In genomic region chr2:112753316-112753715, GRCm38 (mm10) we compare ENCODE assay signal across 33 mouse cellular contexts.
"Had no signal": no experiment of that assay in that cellular context is flagged by ENCODE, and none has a peak within 500 bp of the region (broad histone marks: within the 10 kb centered on the region; RNA-seq: fewer than 3 reads in every experiment).

No protein-coding gene starts in this region.

- H3K4me3 ChIP-seq: heart, embryonic 10.5 days; heart, embryonic 12.5 days; heart, embryonic 13.5 days; heart, embryonic 15.5 days; hindbrain, embryonic 10.5 days; hindbrain, embryonic 12.5 days; hindbrain, embryonic 13.5 days; hindbrain, embryonic 15.5 days; intestine, embryonic 15.5 days; kidney, embryonic 15.5 days; layer of hippocampus, adult 2 months had no signal

- H3K36me3 ChIP-seq: heart, embryonic 10.5 days; heart, embryonic 12.5 days; heart, embryonic 13.5 days; heart, embryonic 15.5 days; hindbrain, embryonic 10.5 days; hindbrain, embryonic 12.5 days; hindbrain, embryonic 13.5 days; hindbrain, embryonic 15.5 days; intestine, embryonic 15.5 days; kidney, embryonic 15.5 days had no signal

- DNase-seq: heart, postnatal 10 days; heart, postnatal 14 days; heart, postnatal 36 days; heart, postnatal 4 days; kidney, adult 11 months; kidney, adult 18-20 months; kidney, adult 2 months; kidney, adult 8-10 months; kidney, adult 9 months; kidney, postnatal 10 days; kidney, postnatal 14 days; kidney, postnatal 25 days; kidney, postnatal 36 days; kidney, postnatal 4 days; layer of hippocampus, postnatal 36 days had no signal

- H3K27ac ChIP-seq: heart, embryonic 10.5 days; heart, embryonic 13.5 days; heart, embryonic 15.5 days; hindbrain, embryonic 10.5 days; hindbrain, embryonic 12.5 days; hindbrain, embryonic 13.5 days; hindbrain, embryonic 14.5 days; hindbrain, embryonic 15.5 days; hindbrain, postnatal 0 days; intestine, embryonic 15.5 days; kidney, embryonic 15.5 days; kidney, postnatal 0 days; layer of hippocampus, adult 2 months had no signal

- H3K9ac ChIP-seq: heart, embryonic 12.5 days; heart, embryonic 13.5 days; heart, embryonic 15.5 days; hindbrain, embryonic 12.5 days; hindbrain, embryonic 13.5 days; hindbrain, embryonic 14.5 days; hindbrain, embryonic 15.5 days; intestine, embryonic 15.5 days; kidney, embryonic 15.5 days had no signal

- H3K27me3 ChIP-seq: heart, embryonic 12.5 days; heart, embryonic 13.5 days; heart, embryonic 15.5 days; hindbrain, embryonic 12.5 days; hindbrain, embryonic 13.5 days; hindbrain, embryonic 15.5 days; intestine, embryonic 15.5 days; kidney, embryonic 15.5 days had no signal

- H3K4me1 ChIP-seq: heart, embryonic 10.5 days; heart, embryonic 12.5 days; heart, embryonic 13.5 days; heart, embryonic 15.5 days; hindbrain, embryonic 10.5 days; hindbrain, embryonic 12.5 days; hindbrain, embryonic 13.5 days; hindbrain, embryonic 15.5 days; intestine, embryonic 15.5 days; kidney, embryonic 15.5 days had no signal

- H3K4me2 ChIP-seq: heart, embryonic 12.5 days; heart, embryonic 13.5 days; heart, embryonic 15.5 days; hindbrain, embryonic 12.5 days; hindbrain, embryonic 13.5 days; hindbrain, embryonic 14.5 days; hindbrain, embryonic 15.5 days; intestine, embryonic 15.5 days; kidney, embryonic 15.5 days had no signal

- ATAC-seq: hindbrain, embryonic 16.5 days; hindbrain, postnatal 0 days; inflammation-experienced regulatory T-cells, adult 6 months; intestine, embryonic 15.5 days; intestine, embryonic 16.5 days; intestine, postnatal 0 days had no signal

- H3K9me3 ChIP-seq: heart, embryonic 10.5 days; heart, embryonic 12.5 days; heart, embryonic 13.5 days; heart, embryonic 15.5 days; hindbrain, embryonic 10.5 days; hindbrain, embryonic 12.5 days; hindbrain, embryonic 13.5 days; hindbrain, embryonic 15.5 days; intestine, embryonic 15.5 days; kidney, embryonic 15.5 days had no signal
